Mouse (Mus musculus) lung, postnatal 0 days (tissue): ENCODE results near the gene Nelfa.
"Not testable (repeated sequence)": the region's sequence is repeated elsewhere in the genome, so short reads cannot be mapped to it uniquely, and the experiment has no call there.

Experiments used
- CTCF ChIP-seq: IDR thresholded peaks from 2 replicates; pipeline ENCODE4 v1.5.1; 2016; ENCODE audit warnings: antibody characterized with exemption, mild to moderate bottlenecking
- EP300 ChIP-seq: IDR thresholded peaks from 2 replicates; pipeline ENCODE4 v1.6.1; 2016; ENCODE audit warnings: antibody characterized with exemption, mild to moderate bottlenecking, control low read depth

DNA sequence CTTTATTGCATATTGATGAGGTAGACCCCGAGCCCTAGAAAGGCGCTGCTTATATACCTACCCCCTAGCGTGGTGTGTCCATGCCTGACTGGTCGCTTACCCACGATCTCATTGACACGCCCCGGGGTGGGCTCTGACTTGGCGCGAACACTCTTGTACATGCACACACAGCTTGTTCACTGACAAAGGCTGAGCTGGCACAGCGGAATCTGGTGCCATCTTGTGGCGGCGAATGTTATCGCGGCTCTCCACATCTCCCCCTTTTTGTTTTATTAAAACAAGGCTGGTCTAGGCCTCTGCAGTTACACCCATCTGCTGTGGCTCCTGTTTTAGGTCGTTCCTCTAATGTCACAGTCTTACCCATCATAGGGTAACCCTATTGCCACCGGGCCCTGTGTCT is 10.8 kb upstream of the Nelfa start:
- peak; percentile 25; the same call in 1 of the 2 replicates for TF ChIP-seq CTCF
- not testable (repeated sequence) for TF ChIP-seq EP300
